Mouse (Mus musculus) neutrophil, adult 5-6 weeks (primary cell): ENCODE measurements around the gene Adat3. TPM values are rescaled to one million over a fixed set of nuclear protein-coding genes. Genes with fewer than 3 reads are reported as not detected.
A peak's percentile ranks its signal among the peaks of the same experiment; 100 is the strongest.

Experiments
- ATAC-seq: fragments of 151-379, 151-347 bp; 2 replicates; pipeline ENCODE4 v1.8.0; 2017; ENCODE audit warnings: mild to moderate bottlenecking, moderate TSS enrichment; ENCODE audit not compliant: insufficient number of reproducible peaks, poor library complexity, low FRiP score, severe bottlenecking; ENCODE audit errors: extremely low read depth
- total RNA-seq: library from RNA; stranded (forward); fragments of 200-1000 nt; gene quantifications from 2 replicates; pipeline ENCODE4 v1.2.3, GENCODE M21; 2017

The Adat3 gene
- total RNA-seq, 1 experiment from 2014 or later, result not detected

DNA sequence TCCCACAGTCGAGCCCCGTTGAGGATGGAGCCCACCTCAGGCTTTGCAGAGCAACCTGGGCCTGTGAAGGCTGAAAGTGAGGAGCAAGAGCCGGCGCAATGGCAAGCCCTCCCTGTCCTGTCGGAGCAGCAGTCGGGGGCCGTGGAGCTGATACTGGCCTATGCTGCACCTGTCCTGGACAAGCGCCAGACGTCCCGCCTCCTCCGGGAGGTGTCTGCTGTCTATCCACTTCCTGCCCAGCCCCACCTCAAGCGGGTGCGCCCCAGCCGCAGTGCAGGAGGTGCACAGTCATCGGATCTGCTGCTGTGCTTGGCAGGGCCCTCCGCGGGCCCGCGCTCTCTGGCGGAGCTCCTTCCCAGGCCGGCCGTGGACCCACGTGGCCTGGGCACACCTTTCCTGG is 3.6 kb downstream of the Adat3 start:
- no peak for ATAC-seq

DNA sequence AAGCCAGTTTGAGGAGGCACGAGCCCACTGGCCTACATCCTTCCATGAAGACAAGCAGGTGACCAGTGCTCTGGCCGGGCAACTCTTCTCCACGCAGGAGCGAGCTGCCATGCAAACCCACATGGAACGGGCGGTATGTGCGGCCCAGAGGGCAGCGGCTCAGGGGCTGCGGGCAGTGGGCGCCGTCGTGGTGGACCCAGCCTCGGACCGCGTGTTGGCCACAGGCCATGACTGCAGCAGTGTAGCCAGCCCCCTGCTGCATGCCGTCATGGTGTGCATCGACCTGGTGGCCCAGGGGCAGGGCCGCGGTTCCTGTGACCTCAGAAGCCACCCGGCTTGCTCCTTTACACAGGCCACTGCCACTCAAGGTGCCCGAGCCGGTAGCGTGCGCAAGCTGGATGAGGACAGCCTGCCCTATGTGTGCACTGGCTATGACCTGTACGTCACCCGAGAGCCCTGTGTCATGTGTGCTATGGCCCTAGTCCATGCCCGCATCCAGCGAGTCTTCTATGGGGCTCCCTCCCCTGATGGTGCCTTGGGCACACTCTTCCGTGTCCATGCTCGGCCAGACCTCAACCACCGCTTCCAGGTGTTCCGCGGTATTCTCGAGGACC is 4.2 kb downstream of the Adat3 start:
- no peak for ATAC-seq

DNA sequence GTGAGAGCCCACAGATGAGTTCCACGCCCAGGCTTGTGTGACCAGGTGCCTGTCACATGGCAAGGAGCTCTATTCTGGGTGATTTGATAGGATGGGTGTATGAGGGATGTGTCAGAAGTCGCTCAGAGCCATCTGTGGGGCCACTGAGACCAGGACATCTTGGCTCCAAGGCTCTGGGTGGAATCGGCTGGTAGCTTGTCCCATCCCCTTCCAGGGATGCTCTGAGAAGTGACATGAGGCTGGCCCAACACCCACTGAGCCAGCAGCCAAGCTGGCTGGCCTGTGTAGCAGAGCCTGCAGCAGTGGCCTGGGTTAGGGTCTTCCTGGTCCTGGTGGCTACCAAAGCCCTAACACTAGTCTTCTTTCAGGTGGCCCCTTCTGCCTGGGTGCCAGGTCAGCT is 5.8 kb downstream of the Adat3 start:
- no peak for ATAC-seq

DNA sequence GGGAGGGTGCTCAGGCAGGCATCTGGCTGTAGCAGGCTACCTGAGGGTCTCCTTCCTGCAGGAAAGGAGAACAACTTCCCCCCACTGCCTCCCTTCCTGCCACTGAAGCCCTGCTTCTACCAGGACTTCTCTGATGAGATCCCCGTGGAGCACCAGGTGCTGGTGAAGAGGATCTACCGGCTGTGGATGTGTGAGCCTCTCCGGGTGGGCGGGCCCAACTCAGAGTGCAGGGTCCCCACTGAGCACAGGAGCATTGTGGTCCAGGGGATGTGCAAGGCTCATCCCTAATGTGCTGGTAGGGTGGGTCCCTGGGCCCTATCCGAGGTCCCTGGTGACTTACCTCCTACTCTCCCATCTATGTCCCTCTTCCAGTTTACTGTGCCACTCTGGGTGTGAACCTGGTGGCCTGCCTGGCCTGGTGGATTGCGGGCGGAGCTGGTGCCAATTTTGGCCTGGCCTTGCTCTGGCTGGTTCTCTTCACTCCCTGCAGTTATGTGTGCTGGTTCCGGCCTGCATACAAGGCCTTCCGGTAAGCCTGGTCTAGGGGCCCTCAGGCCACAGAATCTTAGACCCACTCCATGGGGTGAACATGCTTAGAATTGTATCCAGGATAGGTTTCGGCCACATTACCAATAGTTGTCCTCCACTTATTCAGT is 6.7 kb downstream of the Adat3 start:
- no peak for ATAC-seq

DNA sequence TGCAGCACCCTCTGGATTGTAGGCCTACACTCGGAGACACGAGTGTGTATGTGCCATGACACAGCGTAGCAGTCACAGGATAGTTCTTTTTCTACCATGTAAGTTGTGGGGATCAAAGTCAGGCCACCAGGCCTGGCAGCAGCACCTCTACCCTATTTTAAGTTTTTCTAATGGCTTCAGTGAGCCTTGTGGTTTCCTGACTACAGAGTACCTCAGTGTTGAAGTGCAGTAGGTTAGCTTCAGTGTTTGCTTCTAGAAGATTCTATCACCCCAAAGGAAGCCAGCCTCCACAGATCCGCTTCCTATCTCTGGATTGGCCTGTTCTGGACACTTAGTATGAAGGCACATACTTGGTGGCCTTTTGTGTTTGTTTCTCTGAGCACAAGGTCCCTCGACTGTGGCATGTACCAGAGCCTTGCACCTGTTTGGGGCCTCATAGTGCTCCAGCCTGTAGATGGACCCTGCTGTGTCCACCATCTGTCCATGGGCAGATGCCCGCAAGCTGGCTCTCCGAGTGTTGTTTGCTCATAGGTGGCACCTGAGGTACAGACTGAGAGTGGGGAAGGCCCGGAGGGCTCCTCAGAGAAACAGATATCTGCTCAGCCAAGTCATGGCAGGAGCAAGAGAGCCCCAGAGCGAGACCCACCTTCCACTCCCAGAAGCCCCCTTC is 7.6 kb downstream of the Adat3 start:
- no peak for ATAC-seq

DNA sequence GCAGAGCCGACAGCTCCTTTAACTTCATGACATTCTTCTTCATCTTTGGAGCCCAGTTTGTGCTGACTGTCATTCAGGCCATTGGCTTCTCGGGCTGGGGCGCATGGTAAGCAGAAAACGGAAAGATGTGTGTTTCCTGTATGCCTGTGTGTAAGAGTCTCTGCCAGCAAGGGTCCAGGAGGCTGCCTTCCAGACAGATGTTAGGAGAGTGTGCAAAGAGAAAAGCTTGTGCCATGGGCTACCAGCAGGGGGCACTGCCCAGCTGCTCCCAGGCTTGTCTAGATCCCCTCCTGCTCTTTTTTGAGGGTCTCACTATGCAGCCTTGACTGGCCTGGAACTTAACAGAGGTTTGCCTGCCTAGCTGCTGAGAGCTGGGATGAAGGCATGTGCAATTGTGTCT is 8.3 kb downstream of the Adat3 start:
- ATAC-seq, result peak; percentile 28; the same call in 1 of the 2 replicates

DNA sequence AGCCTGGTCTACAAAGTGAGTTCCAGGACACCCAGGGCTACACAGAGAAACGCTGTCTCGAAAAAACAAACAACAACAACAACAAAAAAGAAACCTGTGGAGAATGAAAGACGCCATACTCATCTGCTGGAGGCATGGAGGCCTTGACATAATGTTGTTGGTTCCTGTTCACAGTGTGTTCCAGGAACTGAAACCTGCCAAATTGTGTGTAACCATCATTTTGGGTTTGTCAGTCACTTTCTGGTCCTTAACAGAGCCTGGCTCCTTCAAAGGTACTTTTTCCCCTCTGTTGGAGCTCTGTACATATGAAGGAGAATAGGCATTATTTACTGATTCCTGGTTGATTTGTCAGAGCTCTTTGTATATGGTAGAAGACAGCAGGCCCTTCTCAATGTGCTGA is 9.2 kb downstream of the Adat3 start:
- ATAC-seq, result no peak

DNA sequence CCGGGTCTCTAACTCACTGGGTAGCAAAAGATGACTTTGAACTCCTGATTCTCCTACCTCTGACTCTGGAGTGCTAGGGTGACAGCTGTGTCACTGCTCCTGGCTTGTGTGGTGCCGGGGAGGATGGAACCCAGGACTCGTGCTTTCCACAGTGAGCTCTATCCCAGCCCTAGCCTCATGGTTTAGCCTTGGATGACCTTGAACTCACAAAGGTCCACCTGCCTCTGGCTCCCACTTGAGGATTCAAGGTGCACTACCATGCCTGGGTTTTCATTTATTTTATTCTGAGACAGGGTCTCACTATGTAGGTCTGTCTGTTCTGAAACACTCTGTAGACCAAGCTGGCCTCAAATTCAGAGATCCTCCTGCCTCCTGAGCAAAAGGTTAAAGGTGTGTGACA is 11.1 kb downstream of the Adat3 start:
- ATAC-seq, result no peak

DNA sequence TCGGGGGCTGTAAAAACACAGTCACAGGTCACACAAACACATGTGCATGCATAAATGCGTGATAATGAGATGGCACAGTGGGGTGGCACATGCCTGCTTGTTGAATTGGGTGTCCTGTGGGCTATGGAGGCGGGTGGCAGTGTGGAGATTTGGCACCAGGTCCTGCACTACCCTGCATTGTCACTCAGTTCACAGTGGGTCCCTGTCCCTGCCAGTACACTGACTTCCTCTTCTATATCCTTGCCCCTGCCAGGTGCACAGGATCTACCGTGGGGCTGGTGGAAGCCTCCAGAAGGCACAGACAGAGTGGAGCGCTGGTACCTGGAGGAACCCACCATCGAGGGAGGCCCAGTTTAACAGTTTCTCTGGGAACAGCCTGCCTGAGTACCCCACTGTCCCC is 11.7 kb downstream of the Adat3 start:
- ATAC-seq, result no peak

DNA sequence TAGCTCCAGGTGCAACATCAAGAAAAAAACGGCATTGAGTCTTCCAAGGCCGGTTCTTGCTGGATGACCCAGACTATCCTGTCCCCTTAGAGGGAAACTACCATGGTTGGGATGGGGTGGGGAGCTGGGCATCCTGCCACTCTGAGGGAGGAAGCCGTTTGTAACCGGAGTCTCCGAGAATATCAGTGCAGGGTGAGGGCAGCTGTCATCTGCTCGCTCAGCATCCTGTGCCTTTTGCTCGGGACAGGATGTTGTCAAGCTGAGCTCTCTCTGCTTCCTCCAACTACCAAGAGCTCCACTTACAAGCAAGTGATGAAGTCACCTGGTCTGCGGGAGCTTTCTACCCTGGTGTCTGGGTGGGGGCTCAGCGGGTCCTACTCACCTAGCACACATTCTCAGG is 15.5 kb downstream of the Adat3 start:
- peak; percentile 13; the same call in 1 of the 2 replicates for ATAC-seq

DNA sequence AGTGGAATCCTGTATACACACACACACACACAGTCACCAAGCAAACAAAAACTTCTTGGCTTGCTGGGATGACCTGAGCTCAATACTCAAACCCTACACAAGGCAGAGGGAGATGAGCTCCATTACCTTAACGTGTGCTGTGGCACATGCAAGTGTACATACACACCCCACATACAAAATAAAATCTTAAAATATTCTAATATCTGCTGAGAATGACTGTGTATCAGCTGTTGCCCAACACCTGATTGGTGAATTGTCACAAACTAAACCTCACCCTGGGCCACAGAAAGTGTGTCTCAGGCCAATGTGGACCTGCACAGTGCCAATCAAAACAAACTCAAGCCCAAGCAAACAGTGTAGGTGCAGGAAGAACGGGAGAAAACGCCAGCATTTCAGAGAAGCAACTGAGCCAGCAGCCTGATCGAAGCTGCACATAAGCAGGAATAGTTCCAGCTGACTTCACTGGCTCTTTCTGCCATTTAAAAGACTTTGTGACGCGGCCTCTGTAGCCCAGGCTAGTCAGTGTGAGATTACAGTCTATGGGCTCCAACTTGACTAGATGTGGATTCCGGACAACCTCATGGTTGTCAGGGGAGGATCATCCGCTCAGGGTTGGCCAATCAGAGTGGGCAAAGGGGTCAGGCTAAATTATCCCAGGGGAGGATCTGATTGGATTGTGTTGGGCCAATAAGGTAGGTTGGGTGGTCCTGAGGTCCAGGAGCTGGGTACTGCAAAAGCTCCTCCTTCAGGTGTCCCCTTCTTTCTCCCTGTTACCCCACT is 17.0 kb downstream of the Adat3 start:
- ATAC-seq, result no peak

DNA sequence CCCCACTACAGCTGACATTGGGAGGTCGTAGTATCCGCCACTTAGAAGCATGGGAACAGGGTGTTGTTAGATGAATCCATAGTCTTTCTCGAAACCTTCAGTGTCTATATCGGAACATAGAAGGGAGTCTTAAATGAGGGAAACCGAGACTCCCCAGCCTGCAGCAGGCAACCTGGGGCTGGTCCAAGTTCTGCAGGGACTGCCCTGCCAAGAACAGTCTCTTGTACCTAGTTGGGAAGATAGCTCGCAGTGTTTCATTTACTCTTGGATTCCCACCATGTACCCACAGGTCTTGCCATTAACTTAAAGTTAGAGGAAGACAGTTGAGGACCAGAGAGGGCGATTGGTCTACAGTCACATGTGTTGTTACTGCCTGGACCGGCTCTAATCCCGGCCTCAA is 17.7 kb downstream of the Adat3 start:
- ATAC-seq, result no peak

DNA sequence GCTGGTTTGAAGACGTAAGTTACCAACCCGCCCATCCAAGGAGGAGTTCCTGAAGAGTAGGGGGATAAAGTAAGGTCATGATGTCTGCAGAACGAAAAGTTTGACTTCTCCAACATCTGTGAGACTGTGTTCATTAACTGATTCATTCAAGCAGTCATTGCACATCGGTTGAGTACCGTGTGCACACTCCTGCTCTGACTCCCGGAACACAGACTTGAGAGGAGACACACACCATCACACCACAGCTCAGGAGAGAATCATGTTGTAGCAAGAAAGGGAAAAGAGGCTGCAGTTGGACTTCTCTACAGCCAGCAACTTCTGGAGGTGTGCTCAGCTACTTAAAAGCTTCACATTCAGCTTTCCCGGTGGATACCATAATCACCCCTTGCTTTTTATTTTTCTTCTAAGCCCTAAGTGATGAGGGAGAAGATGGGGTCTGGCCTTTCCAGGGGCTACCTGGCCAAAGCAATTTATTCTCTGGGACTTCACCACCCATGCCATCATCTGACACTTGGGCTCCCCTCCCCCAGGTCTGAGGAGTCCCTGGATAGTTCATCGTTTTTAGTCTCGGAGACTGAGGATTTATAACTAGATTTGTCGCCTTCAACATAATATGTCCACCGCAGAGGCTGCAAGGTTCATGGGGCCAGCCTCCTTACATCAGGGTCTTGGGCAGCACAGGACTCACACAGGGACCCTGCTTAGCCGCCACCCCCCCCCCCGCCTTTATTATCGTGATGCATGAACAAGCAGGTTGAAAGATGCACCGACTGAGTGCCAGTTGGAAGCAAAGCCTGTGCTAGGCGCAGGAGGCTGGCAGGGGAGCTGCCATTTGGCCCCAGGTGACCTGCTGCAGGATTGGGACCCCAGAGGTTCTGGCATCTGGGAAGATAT is 18.4 kb downstream of the Adat3 start:
- no peak for ATAC-seq

DNA sequence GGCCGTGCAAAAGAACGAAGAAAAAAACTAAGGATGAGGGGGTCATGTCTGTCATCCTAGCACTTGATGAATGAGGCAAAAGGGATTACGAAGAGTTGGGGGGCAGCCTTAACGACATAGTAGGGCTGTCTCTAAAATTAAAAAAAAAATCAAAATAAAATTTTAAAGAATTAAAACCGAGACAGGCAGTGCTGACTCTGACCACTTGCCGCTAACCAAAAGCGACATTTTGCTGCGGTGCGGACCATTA is 18.9 kb downstream of the Adat3 start:
- ATAC-seq, result no peak

DNA sequence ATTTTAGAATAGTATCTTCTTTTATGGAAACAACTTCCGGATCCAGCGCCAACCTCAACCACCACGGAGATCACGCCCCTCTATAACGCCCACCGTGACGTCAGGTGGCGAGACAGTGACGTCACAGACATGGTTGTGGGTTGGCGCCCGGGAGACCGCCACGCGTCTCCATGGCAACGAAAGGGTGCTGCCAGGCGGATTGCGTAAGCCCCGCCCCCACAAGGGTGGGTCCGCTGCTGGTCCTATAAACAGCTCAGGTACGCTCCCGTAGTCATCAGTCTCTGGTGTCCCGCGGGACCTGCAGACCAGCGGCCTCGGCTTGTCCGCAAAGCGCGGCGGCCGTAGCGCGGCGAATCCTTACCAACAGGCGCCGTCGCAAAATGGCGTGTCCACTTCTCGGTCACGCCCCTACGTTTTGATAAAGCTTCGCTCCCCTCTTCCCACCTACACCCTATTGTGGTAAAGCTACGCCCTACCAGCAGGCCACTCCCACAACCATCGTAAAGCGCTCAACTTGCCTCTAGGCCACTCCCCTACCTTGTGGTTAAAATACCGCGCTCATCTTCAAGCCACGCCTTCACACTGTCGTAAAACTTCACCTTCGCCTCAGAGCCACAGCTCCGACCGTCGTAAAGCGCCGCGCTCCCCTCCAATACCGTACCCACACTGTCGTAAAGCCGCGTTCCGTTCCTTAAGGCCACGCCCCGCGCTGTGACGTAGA is 19.4 kb downstream of the Adat3 start:
- ATAC-seq, result peak; percentile 84

DNA sequence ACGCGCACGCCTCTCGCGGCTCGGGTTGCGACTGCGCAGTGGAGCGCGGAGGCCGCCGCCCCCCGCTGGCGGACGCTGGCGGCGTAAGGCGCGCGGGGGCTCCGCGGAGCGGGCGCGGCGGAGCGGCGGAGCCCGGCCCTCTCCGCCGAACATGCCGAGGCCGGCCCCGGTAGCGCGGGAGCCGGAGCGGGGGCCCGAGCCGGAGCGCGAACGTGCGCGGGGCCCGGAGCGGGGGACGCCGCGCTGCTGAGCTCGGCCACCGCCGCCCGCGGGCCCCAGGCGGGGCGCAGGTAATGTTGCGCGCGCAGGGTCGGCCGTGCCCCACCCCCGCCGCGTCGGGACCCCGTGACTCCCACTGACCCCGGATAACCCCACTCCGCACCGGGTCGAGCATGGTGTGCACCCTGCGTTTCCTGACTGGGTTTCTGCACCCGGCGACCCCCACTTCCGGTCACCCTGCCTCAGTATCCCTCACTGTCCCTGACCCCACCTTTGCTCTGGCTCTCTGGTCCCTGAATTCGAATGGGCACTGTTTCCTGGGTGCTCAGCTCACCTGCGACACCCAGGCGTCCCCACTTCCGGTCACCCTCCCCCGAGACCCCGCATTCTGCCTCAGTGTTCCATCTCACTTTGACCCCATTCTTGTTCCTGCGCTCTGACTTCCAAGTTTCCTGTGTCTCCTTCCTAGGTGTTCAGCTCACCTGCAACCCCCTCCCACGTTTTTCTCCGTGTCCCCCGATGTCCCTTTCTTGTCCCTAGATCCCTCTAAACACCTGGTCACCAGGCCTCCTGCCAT is 20.2 kb downstream of the Adat3 start, which contains the start of gene Csnk1g2:
Csnk1g2 (plus strand) TSS at position 178 of the 796 bp plus-strand sequence.
- no peak for ATAC-seq

DNA sequence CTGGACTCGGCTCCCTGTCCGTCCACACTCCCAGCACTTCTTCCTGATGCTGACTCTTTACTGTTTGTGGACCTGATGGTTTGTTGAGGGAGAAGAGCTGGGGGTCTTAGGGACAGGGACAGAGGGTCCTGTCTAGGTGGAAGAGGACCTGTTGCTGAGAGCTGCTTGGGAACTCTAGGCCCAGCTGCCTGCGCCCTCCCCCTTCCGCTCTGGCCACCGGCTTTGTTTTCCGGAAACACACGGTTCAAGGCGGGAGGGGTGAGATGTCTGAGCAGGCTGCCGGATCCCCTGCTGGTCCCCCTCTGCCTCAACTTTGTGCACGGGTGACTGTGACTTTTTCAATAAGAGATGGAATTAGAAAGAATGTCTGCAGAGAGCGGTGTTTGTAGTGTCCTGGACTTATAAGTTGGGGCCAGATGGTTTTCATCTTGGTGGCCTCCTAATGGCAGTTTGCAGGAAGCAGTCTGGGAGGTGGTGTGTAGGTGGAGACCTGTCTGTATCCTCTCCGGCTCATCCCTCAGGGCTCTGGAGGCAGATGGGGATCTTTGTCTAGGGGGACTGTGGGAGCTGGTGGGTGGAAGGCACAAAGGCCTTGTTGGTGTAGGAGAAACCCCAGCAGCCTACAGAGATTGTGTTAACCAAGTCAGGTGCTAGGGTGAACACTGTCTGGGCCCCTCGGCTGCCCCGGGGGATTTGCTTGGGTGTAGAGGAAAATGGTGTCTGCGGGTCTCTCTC is 20.9 kb downstream of the Adat3 start:
- ATAC-seq, result 0 out of 2 replicates have a peak, but pooled peaks have one; percentile 4
